Mouse (Mus musculus) CD4-positive, CD25-positive, alpha-beta regulatory T cell (primary cell): Measurements from ENCODE around the gene Atf7. TPM values are rescaled to one million over a fixed set of nuclear protein-coding genes. Genes with fewer than 3 reads are reported as not detected.

ENCODE experiments used
- polyA plus RNA-seq: library from polyadenylated mRNA; unstranded; fragments of 100-300 nt; shearing (Covaris generic); gene quantifications from one replicate; pipeline ENCODE4 v1.2.1, GENCODE M21; 2017

Atf7 gene
- 40.9 TPM for polyA plus RNA-seq

GRCm38 (mm10) chr15:102624970-102625686 is at the start of gene Atf7, which contains the start of gene Gm28047:
Gene Atf7, minus strand, starts transcription at chr15:102625464.
Gene Gm28047, minus strand, starts transcription at chr15:102625067.

GRCm38 (mm10) chr15:102672215-102673071 is 47.2 kb upstream of the Atf7 start, which contains the start of gene Atp5g2:
Gene Atp5g2, minus strand, starts transcription at chr15:102672352.

GRCm38 (mm10) chr15:102524892-102525485 is 100.3 kb downstream of the Atf7 start, which contains the start of gene Npff:
Gene Npff, minus strand, starts transcription at chr15:102524942.

GRCm38 (mm10) chr15:102517976-102518858 is 107.0 kb downstream of the Atf7 start, which contains the start of gene Tarbp2:
Gene Tarbp2, plus strand, starts transcription at chr15:102518192.

GRCm38 (mm10) chr15:102516728-102517404 is 108.4 kb downstream of the Atf7 start, which contains the start of gene Map3k12:
Gene Map3k12, minus strand, starts transcription at chr15:102517064.

GRCm38 (mm10) chr15:102503447-102503846 is 121.8 kb downstream of the Atf7 start, which contains the start of gene Gm10337:
Gene Gm10337, plus strand, starts transcription at chr15:102503722.

Other genes with a start within 250 kb of the Atf7 start
- gene Sp1, start 219.3 kb downstream of the Atf7 start, polyA plus RNA-seq = 14.1 TPM
- 0.14 TPM for gene Amhr2, start 180.1 kb downstream of the Atf7 start, polyA plus RNA-seq
- gene Prr13, start 166.4 kb downstream of the Atf7 start, polyA plus RNA-seq = 418 TPM
- 105 TPM for gene Pcbp2, start 154.9 kb downstream of the Atf7 start, polyA plus RNA-seq
- not detected for gene Gm10337, start 121.7 kb downstream of the Atf7 start, polyA plus RNA-seq
- 9.0 TPM for gene Map3k12, start 108.4 kb downstream of the Atf7 start, polyA plus RNA-seq
- gene Tarbp2, start 107.3 kb downstream of the Atf7 start, polyA plus RNA-seq = 59.4 TPM
- gene Npff, start 100.5 kb downstream of the Atf7 start, polyA plus RNA-seq = 4.3 TPM
- gene Gm28047, start 397 bp downstream of the Atf7 start, polyA plus RNA-seq = 0.80 TPM
- gene Atp5g2, start 46.9 kb upstream of the Atf7 start, polyA plus RNA-seq = 21.9 TPM
- gene Calcoco1, start 96.7 kb upstream of the Atf7 start, polyA plus RNA-seq = 46.7 TPM